Mouse (Mus musculus) heart, embryonic 14.5 days (tissue): ENCODE measurements around the gene Nmt2. TPM values are rescaled to one million over a fixed set of nuclear protein-coding genes. Genes with fewer than 3 reads are reported as not detected.
A peak's percentile ranks its signal among the peaks of the same experiment; 100 is the strongest.

Experiments
- ATAC-seq: fragments of 200-750 bp; cut with Nextera tagmentation; 2 replicates; pipeline ENCODE4 v1.8.0; 2017; ENCODE audit warnings: low read depth, moderate TSS enrichment; ENCODE audit not compliant: insufficient number of reproducible peaks, insufficient read depth, low FRiP score
- H3K27ac ChIP-seq, 2 experiments: fragments of 200-500 bp in 1 of 2; fragments of 300-500 bp in 1 of 2; sonication (generic) in 1 of 2; replicated peaks in 1 of 2; 2 replicates each; pipeline ENCODE4 v1.5.1; 2012 to 2014; ENCODE audit warnings: low read depth in 2 of 2, low read length in 2 of 2, control low read depth in 1 of 2, mild to moderate bottlenecking in 1 of 2, mixed read lengths in 1 of 2; ENCODE audit not compliant: control insufficient read depth in 1 of 2, insufficient read depth in 1 of 2
- H3K27me3 ChIP-seq: fragments of 300-500 bp; sonication (generic); 2 replicates; pipeline ENCODE4 v1.6.1; 2014; ENCODE audit warnings: mild to moderate bottlenecking, low read length, control low read depth; ENCODE audit not compliant: control insufficient read depth, insufficient read depth
- H3K36me3 ChIP-seq: fragments of 300-500 bp; sonication (generic); 2 replicates; pipeline ENCODE4 v1.6.1; 2014; ENCODE audit warnings: mild to moderate bottlenecking, control low read depth, low read length, mixed read lengths; ENCODE audit not compliant: control insufficient read depth, insufficient read depth
- H3K4me1 ChIP-seq, 2 experiments: fragments of 200-500 bp in 1 of 2; fragments of 300-500 bp in 1 of 2; sonication (generic) in 1 of 2; 2 replicates each; pipeline ENCODE4 v1.6.1; 2012 to 2014; ENCODE audit warnings: low read length in 2 of 2, control low read depth in 1 of 2, mixed read lengths in 1 of 2; ENCODE audit not compliant: control insufficient read depth in 2 of 2, insufficient read depth in 2 of 2
- H3K4me2 ChIP-seq: fragments of 300-500 bp; sonication (generic); 2 replicates; pipeline ENCODE4 v1.6.1; 2014; ENCODE audit warnings: mild to moderate bottlenecking, low read length
- H3K4me3 ChIP-seq, 2 experiments: fragments of 200-500 bp in 1 of 2; fragments of 300-500 bp in 1 of 2; sonication (generic) in 1 of 2; 2 replicates each; pipeline ENCODE4 v1.5.1; 2012 to 2014; ENCODE audit warnings: low read length in 2 of 2, mild to moderate bottlenecking in 2 of 2, control low read depth in 1 of 2, low read depth in 1 of 2, moderate library complexity in 1 of 2; ENCODE audit not compliant: control insufficient read depth in 1 of 2, insufficient read depth in 1 of 2
- H3K9ac ChIP-seq: fragments of 300-500 bp; sonication (generic); 2 replicates; pipeline ENCODE4 v1.6.1; 2014; ENCODE audit warnings: mild to moderate bottlenecking, low read length
- H3K9me3 ChIP-seq: fragments of 300-500 bp; sonication (generic); 2 replicates; pipeline ENCODE4 v1.6.1; 2016; ENCODE audit warnings: low read length, control low read depth; ENCODE audit not compliant: control insufficient read depth
- WGBS: fragments of 180-500 bp; shearing (Covaris S2); extraction: QIAGEN DNeasy Blood & Tissue Kit; methylation state at CpG from one replicate; pipeline ENCODE4 v1.1.7; 2014; 5-methylcytosine and 5-hydroxymethylcytosine counted together
- polyA plus RNA-seq: library from polyadenylated mRNA; unstranded; fragments of >200 nt; fragmentation: Nextera tagmentation; extraction: Ambion mirVana; gene quantifications from 2 replicates; pipeline ENCODE4 v1.2.1, GENCODE M21; 2014

Gene Nmt2
- 30.2 and 34.9 TPM in 2 replicates for polyA plus RNA-seq

DNA sequence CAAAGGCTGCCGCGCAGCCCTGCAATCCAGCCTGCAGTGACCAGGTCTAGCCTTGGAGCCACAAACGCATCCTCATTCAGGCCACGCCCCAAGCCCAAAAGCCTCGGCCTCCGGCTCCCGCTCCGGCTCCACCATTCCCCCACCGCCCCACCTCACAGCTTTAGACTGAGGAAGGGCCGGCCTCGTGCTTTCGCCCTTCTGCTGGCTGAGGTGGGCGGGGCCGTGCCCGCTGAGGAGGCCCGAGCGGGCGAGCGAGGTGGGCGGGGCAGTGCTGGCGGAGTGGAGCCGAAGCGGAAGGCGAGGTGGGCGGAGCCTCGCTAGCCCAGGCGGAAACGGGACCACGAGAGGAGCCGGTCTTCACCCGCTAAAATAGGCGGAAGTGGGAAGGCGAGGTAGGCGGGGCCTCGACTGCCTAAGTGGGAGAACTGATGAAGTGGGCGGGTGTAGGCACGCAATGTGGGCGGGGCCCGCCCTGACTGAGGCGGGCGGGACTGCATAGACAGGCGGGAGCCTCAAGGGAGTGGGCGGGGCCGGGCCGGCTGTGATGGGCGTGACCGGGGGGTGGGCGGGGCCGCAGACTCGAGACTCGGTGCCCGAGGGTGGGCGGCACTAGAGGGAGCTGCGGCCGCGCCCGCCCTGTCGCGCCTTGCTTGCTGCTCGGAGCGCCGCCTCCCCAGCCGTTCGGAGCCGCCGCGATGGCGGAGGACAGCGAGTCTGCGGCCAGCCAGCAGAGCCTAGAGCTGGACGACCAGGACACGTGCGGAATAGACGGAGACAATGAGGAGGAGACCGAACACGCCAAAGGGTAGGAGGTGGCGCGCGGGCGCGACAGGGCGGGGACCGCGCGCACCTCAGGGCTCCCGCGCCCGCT lies at the start of gene Nmt2:
Gene Nmt2, plus strand, starts transcription at position 611 of the 871 bp plus-strand sequence.
- under 1% methylated on average over 74 of the region's 88 CpGs for WGBS
- Histone ChIP-seq H3K4me3 (peak within 1 kb of the TSS; percentile 64 to 98), H3K27ac (peak within 1 kb of the TSS; percentile 75 to 91), H3K4me1 (peaks cover 6 to 20% of the 10 kb centered on the region in 2 experiments), H3K27me3 (no peaks in the 10 kb centered on the region), H3K9ac (peak within 1 kb of the TSS; percentile 93), H3K36me3 (no peaks in the 10 kb centered on the region), H3K4me2 (peak within 1 kb of the TSS; percentile 78), H3K9me3 (no peaks in the 10 kb centered on the region)
- ATAC-seq, result peak; percentile 98

DNA sequence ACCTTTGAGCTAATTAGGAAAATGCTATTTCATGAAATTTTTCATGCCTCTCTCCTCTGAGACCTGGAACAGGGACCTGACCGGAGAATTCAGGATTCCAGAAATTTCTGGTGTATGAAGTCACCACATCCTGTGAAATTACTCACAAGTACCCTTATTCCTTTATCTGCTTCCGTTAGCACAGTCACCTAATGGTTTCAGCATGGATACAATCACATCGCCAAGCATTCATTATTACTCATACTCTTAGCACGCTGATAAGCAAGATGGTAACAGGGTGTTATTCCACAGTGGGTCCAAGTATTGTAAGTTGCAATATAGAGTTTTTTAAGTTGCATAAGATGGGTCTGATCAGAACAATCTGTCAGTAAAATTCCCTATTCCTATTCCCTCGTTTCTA lies 44.8 kb upstream of the Nmt2 start:
- H3K4me3 ChIP-seq, result no peak overlapping the region
- no peak overlapping the region for H3K4me2 ChIP-seq
- 29% methylated on average over 5 of the region's 5 CpGs for WGBS
- ATAC-seq, result no peak
- H3K9ac ChIP-seq, result no peak overlapping the region
- H3K27ac ChIP-seq, result no peak overlapping the region
- H3K36me3 ChIP-seq, result no peaks in the 10 kb centered on the region
- no peaks in the 10 kb centered on the region for H3K27me3 ChIP-seq
- no peaks in the 10 kb centered on the region for H3K9me3 ChIP-seq
- H3K4me1 ChIP-seq, result peaks cover 0 to 8% of the 10 kb centered on the region in 2 experiments; a peak in 1 of 4 replicates

DNA sequence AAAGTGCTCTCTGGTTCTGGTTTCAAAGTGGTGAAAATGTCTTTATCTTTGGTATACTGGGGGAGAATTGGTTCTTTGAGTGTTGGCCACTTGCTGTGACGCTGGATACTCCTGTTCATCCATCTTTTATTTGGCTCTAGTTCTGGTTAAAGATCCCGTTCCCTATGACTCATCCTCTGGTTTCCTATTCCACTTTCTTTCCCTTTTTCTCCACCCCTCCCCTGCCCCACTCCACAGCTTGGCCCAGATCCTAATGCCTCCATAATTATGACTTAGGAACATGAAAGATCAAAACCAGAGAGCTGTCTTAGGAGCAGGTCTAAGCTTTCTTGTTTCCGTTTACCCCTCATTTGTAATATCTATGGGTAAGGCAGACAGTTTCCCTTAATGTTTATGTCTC lies 39.8 kb upstream of the Nmt2 start:
- H3K4me1 ChIP-seq, result peaks cover 0 to 6% of the 10 kb centered on the region in 2 experiments; a peak in 1 of 4 replicates
- 57% methylated on average over 3 of the region's 3 CpGs for WGBS
- H3K27ac ChIP-seq, result no peak overlapping the region
- no peaks in the 10 kb centered on the region for H3K9me3 ChIP-seq
- H3K4me2 ChIP-seq, result no peak overlapping the region
- H3K27me3 ChIP-seq, result no peaks in the 10 kb centered on the region
- H3K4me3 ChIP-seq, result no peak overlapping the region
- H3K9ac ChIP-seq, result no peak overlapping the region
- H3K36me3 ChIP-seq, result no peaks in the 10 kb centered on the region
- ATAC-seq, result no peak

DNA sequence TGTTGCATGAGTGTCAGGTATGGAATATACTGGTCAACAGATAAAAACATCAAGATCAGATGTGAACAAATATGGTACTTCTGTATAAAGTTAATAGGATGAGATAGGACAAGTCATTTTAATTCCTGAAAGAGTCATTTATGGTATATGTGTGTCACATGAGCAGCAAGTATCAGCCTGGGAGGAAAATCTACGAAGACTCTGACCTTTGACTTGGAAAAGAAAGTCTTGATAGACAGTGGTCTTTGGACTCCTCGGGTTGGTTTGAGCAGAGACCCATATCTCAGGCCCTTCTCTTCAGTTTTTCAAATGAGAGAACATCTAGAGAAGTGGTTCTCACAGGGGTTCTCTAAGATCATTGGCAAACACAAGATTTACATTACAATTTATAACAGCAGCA lies 32.7 kb upstream of the Nmt2 start:
- Histone ChIP-seq H3K4me3 (no peak overlapping the region), H3K4me1 (no peaks in the 10 kb centered on the region), H3K9me3 (no peaks in the 10 kb centered on the region), H3K9ac (no peak overlapping the region), H3K4me2 (no peak overlapping the region), H3K27me3 (no peaks in the 10 kb centered on the region), H3K36me3 (no peaks in the 10 kb centered on the region), H3K27ac (no peak overlapping the region)
- ATAC-seq, result no peak
- 69% methylated on average over 2 of the region's 2 CpGs for WGBS

DNA sequence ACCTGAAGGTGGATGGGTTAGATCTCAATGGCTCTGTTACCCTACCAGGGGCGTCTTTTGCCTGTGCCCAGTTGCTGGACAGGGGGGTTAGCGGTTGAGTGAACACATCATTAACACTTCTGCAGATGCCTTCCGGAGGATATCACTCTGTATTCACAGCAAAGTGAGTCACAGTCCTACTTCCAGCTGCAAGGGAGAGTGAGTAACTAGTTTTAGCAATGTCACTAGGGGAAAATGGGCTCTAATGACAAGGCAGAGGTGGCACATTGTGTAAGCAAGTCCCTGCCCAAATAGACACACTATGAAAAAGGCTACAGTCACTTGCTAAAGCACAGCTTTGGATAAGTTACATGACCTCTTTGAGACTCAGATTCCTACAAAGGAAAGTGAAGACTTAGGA lies 17.5 kb upstream of the Nmt2 start:
- no peak overlapping the region for H3K4me3 ChIP-seq
- no peaks in the 10 kb centered on the region for H3K36me3 ChIP-seq
- 73% methylated on average over 3 of the region's 3 CpGs for WGBS
- no peak overlapping the region for H3K4me2 ChIP-seq
- H3K9ac ChIP-seq, result no peak overlapping the region
- H3K27me3 ChIP-seq, result no peaks in the 10 kb centered on the region
- H3K27ac ChIP-seq, result no peak overlapping the region
- no peaks in the 10 kb centered on the region for H3K4me1 ChIP-seq
- ATAC-seq, result no peak
- H3K9me3 ChIP-seq, result no peaks in the 10 kb centered on the region

DNA sequence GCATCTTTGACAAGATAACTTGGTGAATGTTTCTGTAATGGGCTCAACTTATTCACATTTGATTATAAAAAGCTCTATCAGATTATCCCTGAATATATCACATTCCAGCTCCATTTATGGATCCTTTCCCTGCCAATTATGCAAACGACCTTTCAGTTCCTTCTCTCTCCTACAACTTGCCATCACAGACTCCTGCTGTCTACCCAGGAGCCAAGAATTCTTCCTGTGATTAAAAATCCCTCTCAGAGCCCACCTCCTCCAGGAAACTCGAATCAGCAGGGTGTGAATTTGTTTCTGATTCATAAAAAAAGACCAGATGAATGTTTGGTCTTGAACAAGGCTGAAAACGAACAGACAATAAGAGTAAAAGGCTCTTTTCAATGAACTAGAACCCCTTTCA lies 16.1 kb upstream of the Nmt2 start:
- Histone ChIP-seq H3K27me3 (no peaks in the 10 kb centered on the region), H3K9me3 (no peaks in the 10 kb centered on the region), H3K4me1 (no peaks in the 10 kb centered on the region), H3K9ac (no peak overlapping the region), H3K27ac (no peak overlapping the region), H3K36me3 (no peaks in the 10 kb centered on the region), H3K4me2 (no peak overlapping the region), H3K4me3 (no peak overlapping the region)
- 27% methylated on average over 3 of the region's 3 CpGs for WGBS
- ATAC-seq, result no peak

DNA sequence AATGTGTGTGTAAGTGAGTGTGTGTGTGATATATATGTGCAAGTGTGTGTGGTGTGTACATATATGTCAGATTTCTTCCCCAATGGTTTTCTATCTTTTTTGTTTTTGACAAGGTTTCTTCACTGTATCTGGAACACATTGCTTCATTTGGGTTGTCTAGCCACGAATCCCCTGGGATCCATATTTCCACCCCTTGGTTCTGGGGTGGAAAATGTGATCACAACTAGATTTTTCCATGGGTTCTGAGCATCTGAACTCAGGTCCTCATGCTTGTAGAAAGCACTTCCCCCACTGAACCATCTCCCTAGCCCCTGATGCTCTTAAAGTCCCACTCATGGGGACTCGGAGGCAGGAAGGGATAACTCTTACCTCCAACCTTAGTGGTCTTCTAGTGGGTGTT lies 10.7 kb upstream of the Nmt2 start:
- Histone ChIP-seq H3K9ac (no peak overlapping the region), H3K36me3 (no peaks in the 10 kb centered on the region), H3K27ac (no peak overlapping the region), H3K4me3 (no peak overlapping the region), H3K4me2 (no peak overlapping the region), H3K27me3 (no peaks in the 10 kb centered on the region), H3K9me3 (no peaks in the 10 kb centered on the region), H3K4me1 (no peaks in the 10 kb centered on the region)
- 77% methylated on average over 2 of the region's 2 CpGs for WGBS
- no peak for ATAC-seq

DNA sequence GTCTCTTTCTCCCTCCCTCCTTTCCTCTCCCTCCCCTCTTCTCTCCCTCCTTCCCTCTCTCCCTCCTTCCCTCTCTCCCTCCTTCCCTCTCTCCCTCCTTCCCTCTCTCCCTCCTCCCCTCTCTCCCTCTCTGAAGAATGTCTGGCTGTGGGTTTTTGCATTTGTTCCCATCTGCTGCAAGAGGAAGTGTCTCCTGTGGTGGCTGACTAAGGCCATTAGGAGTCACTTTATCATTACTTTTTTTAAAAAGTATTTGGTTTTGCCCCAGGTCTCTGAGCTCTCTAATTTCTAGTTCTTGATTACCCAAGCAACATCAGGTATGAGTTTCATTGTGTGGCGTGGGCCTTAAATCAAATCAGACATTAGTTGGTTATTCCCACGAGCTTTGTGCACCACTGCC lies 7.9 kb upstream of the Nmt2 start:
- ATAC-seq, result no peak
- Histone ChIP-seq H3K4me1 (no peaks in the 10 kb centered on the region), H3K9me3 (no peaks in the 10 kb centered on the region), H3K27ac (no peak overlapping the region), H3K4me2 (no peak overlapping the region), H3K4me3 (no peak overlapping the region), H3K27me3 (no peaks in the 10 kb centered on the region), H3K9ac (no peak overlapping the region), H3K36me3 (no peaks in the 10 kb centered on the region)
- WGBS, result 88% methylated on average over 2 of the region's 2 CpGs
